Mouse (Mus musculus): ENCODE data around the gene Ppp1r14d. TPM values are rescaled to one million over a fixed set of nuclear protein-coding genes. Genes with fewer than 3 reads are reported as not detected.

The Ppp1r14d gene
- not detected for total RNA-seq (2023)

DNA sequence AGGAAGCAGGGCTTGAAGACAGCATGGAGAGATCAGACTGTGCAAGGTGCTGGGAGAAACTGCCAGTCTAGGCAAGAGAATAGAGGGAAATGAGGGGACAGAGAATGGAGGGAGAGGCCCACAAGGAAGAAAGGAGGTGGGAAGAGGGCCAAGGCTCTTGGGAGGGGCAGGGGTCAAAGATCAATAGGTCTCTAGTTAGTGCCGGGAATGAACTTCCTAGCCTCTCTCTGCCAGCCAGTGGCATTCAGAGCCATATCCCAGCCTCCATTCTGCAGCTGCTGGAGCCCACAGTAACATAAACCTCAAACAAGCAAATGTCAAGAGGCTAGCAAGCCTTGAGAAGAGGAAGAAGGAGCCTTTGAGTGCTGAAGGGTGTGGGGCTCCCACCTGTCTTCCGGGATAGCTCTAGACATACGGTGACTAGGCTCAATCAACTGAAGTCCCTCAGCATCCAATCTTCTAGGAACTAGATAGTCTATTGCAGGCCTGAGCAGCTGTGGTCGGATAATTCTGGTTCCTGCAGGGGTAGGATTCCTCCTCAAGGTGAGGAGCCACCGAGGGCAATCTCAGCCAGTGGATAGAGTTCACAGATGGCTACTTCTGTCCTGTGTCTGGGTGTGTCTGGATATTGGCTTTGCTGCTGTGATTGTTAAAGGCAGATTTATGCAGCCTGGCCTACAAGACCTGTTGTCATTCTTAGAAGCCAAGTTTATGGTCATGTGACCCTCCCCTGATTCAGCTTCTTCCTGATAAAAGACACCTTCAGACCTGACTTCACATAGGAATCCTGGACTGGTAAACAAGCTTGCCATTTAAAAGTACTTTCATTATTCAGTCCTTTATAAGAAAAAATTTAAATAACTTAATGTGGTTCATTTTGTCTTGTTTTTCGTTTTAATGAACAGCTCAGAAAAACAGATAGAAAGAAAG lies at the start of gene Ppp1r14d:
Ppp1r14d (minus strand) TSS at position 132 of the 930 bp plus-strand sequence.

DNA sequence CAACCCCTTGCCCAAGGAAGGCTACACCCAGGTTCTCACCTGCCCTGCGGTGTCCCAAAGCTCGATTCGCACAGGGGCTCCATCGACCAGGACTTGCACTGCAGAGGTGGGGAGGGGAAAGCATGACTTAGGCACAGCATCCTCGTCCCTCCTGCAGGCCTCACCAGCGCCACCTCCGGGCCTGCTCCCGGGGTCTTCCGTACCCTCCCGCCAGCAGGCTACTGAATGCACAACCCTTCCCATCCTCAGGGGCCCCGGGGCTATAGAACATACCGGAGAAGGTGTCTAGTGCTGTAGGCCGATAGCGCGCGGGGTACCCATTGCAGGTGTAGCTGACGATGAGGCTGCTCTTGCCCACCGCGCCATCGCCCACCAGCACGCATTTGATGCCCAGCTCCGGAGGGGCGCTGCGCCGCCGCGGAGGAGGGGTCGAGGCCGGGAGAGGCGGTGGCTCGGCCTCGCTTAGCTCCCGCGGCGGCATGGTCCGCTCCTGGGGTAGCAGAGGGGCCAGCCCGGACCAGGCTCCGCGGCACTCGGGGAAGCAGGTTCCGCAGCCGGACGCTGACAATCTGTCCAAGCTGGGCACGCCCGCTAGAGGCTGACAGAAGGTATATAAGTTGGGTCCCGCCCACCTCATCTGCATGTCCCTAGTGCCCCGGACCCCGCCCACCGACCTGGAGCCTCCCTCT lies 41.1 kb upstream of the Ppp1r14d start, which contains the start of gene Rhov:
Rhov (minus strand) TSS at position 630 of the 689 bp plus-strand sequence.

DNA sequence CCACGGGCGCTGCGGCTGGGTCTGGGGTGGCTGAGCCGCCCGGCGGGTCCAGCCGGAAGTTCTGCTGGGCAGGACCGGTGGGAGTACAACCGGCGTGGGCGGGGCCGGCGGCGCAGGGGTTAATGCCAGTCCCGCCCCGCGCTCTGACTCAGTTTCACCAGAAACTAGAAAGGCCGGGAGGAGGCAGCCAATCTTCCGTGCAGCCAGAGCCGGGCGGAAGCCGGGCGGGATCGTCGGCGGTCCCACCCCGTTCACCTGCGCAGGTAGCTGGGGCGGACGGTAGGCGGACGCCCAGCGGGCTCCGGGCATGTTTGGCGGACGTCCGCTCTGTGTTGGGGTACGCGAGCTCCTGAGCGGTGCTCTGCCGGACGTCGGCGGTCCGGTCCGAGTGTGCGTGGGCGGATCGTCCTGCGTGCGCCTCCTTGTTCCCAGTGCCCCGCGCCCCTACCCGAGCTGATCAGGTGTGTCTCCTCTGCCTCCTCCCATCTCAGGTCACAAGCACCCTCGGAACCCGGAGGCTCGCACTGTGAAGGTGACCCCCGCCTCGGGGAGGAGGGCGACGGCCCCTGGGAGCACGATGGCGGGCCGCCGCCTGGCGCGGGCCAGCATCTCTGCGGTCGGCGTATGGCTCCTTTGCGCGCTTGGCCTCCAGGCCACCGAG lies 7.6 kb upstream of the Ppp1r14d start, which contains the start of gene Spint1:
Spint1 (plus strand) TSS at position 153 of the 661 bp plus-strand sequence.

DNA sequence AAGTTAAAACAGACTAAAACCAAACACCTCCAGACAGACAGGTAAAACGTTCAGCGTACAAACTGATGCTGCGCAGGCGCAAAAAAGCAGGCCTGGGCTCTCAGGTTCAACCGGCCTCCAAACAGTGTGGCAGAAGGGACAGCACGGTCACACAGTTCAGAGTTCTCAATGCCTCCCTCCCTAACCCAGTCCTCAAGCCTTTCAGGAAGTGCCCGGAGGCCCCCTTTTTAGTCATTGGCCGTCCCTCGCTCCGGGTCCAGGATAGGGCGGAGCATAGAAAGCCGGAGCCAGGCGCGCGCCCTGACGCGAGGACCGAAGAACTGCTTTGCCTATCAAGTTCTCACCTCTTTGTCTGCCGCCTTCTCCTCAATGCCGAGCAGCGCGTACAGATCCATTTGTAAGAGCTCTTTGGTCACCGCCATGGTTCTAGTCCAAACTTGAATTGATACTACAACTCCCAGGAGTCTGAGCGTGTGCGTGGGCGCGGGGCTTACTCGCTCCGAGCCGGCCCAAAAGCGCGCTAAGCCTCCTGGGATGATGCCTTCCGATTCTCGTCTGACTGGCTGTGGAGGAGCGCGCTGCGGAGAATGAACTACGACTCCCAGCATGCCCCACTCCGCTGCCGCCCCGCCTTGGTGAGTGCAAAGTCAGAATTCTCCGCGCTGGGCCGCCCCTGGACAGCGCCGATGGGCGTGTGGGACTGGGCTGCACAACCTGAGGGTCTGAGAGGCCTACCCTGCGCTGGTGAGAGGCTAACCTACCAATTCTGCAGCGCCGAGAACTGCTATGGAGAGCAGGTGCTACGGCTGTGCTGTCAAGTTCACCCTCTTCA lies 21.1 kb downstream of the Ppp1r14d start, which contains the start of the genes Zfyve19 and Dnajc17:
Zfyve19 (plus strand) TSS at position 274 of the 832 bp plus-strand sequence.
Dnajc17 (minus strand) TSS at position 452 of the 832 bp plus-strand sequence.

DNA sequence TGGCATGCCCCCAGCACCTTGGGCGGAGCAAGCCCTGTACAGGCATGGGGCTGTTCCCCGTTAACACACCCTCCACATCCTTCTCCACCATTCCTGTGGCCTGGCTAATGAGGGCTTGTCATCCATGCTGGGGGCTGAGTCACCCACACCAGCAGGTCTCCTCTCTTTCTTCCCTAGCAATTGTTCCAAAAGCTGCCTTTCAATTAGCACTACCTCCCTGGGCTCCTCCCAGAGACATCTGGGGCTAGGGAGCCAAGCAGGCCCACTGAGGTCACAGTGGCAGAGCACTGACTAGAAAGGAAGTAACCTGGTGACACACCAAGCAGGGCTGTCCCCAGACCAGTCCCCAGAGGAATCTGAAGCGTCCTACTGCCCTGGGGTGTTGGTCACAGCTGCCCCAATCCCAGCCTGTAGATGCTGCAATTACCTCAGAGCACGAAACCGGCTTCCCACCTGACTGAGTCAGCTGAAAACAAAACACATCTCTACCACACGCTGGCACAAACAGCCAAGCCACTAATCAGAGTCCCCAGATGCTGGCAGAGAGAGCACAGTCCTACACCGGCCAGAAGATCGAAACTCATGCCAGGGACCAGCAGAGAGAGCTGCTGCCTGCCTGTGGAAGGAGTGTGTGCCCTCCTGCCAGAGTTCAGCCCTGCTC lies 55.6 kb downstream of the Ppp1r14d start, which contains the start of gene Gm14137:
Gm14137 (plus strand) TSS at position 519 of the 661 bp plus-strand sequence.

Other genes starting within 250 kb of the Ppp1r14d start
- gene Ccdc32, start 200.5 kb downstream of the Ppp1r14d start, total RNA-seq (2023) = 1 to 10 TPM; 6.5 to 8.6 TPM
- gene Rpusd2, start 195.1 kb downstream of the Ppp1r14d start, total RNA-seq (2023) = 1 to 10 TPM; 3.0 to 3.6 TPM
- 10 to 100 TPM; 27.6 to 28.1 TPM for gene Knl1, start 182.8 kb downstream of the Ppp1r14d start, total RNA-seq (2023)
- gene Rad51, start 117.1 kb downstream of the Ppp1r14d start, total RNA-seq (2023) = 10 to 100 TPM; 17.5 to 20.2 TPM
- 10 to 100 TPM; 14.0 to 15.0 TPM for gene Rmdn3, start 72.9 kb downstream of the Ppp1r14d start, total RNA-seq (2023)
- gene Gchfr, start 62.1 kb downstream of the Ppp1r14d start, total RNA-seq (2023) = not detected
- under 1 TPM; 0.11 to 0.20 TPM for gene Gm14137, start 55.4 kb downstream of the Ppp1r14d start, total RNA-seq (2023)
- gene Zfyve19, start 21.3 kb downstream of the Ppp1r14d start, total RNA-seq (2023) = 10 to 100 TPM; 18.0 to 23.8 TPM
- gene Dnajc17, start 21.1 kb downstream of the Ppp1r14d start, total RNA-seq (2023) = 10 to 100 TPM; 12.1 to 12.9 TPM
- gene Spint1, start 7.5 kb upstream of the Ppp1r14d start, total RNA-seq (2023) = not detected
- gene Rhov, start 41.4 kb upstream of the Ppp1r14d start, total RNA-seq (2023) = 10 to 100 TPM; 10.1 to 10.3 TPM
- 10 to 100 TPM; 35.4 to 41.3 TPM for gene Vps18, start 58.8 kb upstream of the Ppp1r14d start, total RNA-seq (2023)
- not detected for gene Dll4, start 95.9 kb upstream of the Ppp1r14d start, total RNA-seq (2023)
- gene Chac1, start 121.3 kb upstream of the Ppp1r14d start, total RNA-seq (2023) = 1 to 10 TPM; 6.4 to 6.8 TPM
- 10 to 100 TPM; 17.8 to 20.6 TPM for gene Ino80, start 247.8 kb upstream of the Ppp1r14d start, total RNA-seq (2023)